Mouse (Mus musculus): Measurements from ENCODE around the gene Olfr523.

Gene Olfr523

GRCm38 (mm10) chr7:140180692-140181091, 7.7 kb downstream of the Olfr523 start:
- no peak for DNase-seq (ENCODE audit: low spot score)

GRCm38 (mm10) chr7:140184206-140184605, 11.2 kb downstream of the Olfr523 start:
- no peak for DNase-seq (ENCODE audit: low spot score)

GRCm38 (mm10) chr7:140186646-140187620, 13.9 kb downstream of the Olfr523 start:
- DNase-seq (ENCODE audit: low spot score): no peak

- DNase-seq (ENCODE audit: low spot score): peak; percentile 36
Measured at GRCm38 (mm10) chr7:140187721-140188390, 14.8 kb downstream of the Olfr523 start.

- peak; percentile 48 for DNase-seq (ENCODE audit: low spot score)
Measured at GRCm38 (mm10) chr7:140188391-140189328, 15.6 kb downstream of the Olfr523 start.

- DNase-seq (ENCODE audit: low spot score): no peak
Measured at GRCm38 (mm10) chr7:140190435-140190834, 17.4 kb downstream of the Olfr523 start.

- no peak for DNase-seq (ENCODE audit: low spot score)
Measured at GRCm38 (mm10) chr7:140192445-140192844, 19.4 kb downstream of the Olfr523 start.

- DNase-seq (ENCODE audit: low spot score): no peak
Measured at GRCm38 (mm10) chr7:140192851-140193250, 19.8 kb downstream of the Olfr523 start.

- DNase-seq (ENCODE audit: low spot score): no peak
Measured at GRCm38 (mm10) chr7:140194031-140194430, 21.0 kb downstream of the Olfr523 start.

- no peak for DNase-seq (ENCODE audit: low spot score)
Measured at GRCm38 (mm10) chr7:140196002-140196401, 23.0 kb downstream of the Olfr523 start.

- DNase-seq (ENCODE audit: low spot score): no peak
Measured at GRCm38 (mm10) chr7:140201090-140201489, 28.1 kb downstream of the Olfr523 start.

- DNase-seq (ENCODE audit: low spot score): no peak
Measured at GRCm38 (mm10) chr7:140205864-140206263, 32.8 kb downstream of the Olfr523 start, which contains the start of gene Olfr524. Olfr524 (minus strand) TSS chr7:140205964.

- no peak for DNase-seq (ENCODE audit: low spot score)
Measured at GRCm38 (mm10) chr7:140206904-140207303, 33.9 kb downstream of the Olfr523 start.

- DNase-seq (ENCODE audit: low spot score): no peak
Measured at GRCm38 (mm10) chr7:140208153-140208552, 35.1 kb downstream of the Olfr523 start.

GRCm38 (mm10) chr7:140208677-140209076, 35.7 kb downstream of the Olfr523 start:
- no peak for DNase-seq (ENCODE audit: low spot score)

GRCm38 (mm10) chr7:140213841-140214240, 40.8 kb downstream of the Olfr523 start:
- no peak for DNase-seq (ENCODE audit: low spot score)

GRCm38 (mm10) chr7:140217967-140218366, 45.0 kb downstream of the Olfr523 start, which contains the start of gene Cd163l1:
Cd163l1 (plus strand) TSS chr7:140218267.
- no peak for DNase-seq (ENCODE audit: low spot score)

- no peak for DNase-seq (ENCODE audit: low spot score)
Measured at GRCm38 (mm10) chr7:140219268-140219667, 46.3 kb downstream of the Olfr523 start.

- DNase-seq (ENCODE audit: low spot score): no peak
Measured at GRCm38 (mm10) chr7:140220375-140220774, 47.4 kb downstream of the Olfr523 start.

- DNase-seq (ENCODE audit: low spot score): no peak
Measured at GRCm38 (mm10) chr7:140224209-140224608, 51.2 kb downstream of the Olfr523 start.
